Mouse (Mus musculus) heart, postnatal 0 days (tissue): ENCODE results near the gene Pafah1b2. TPM values are rescaled to one million over a fixed set of nuclear protein-coding genes. Genes with fewer than 3 reads are reported as not detected.
A peak's percentile ranks its signal among the peaks of the same experiment; 100 is the strongest.

Source experiments
- ATAC-seq: fragments of 200-750 bp; cut with Nextera tagmentation; 2 replicates; pipeline ENCODE4 v1.8.0; 2017; ENCODE audit warnings: low read depth, moderate number of reproducible peaks, moderate library complexity; ENCODE audit not compliant: insufficient read depth
- DNase-seq: peaks from one replicate; pipeline ENCODE4 v3.0.0-alpha.2; 2016; ENCODE audit warnings: low spot score
- H3K27ac ChIP-seq: fragments of 300-500 bp; sonication (generic); 2 replicates; pipeline ENCODE4 v1.5.1; 2014; ENCODE audit warnings: low read depth, mild to moderate bottlenecking
- H3K27me3 ChIP-seq: fragments of 300-500 bp; sonication (generic); 2 replicates; pipeline ENCODE4 v1.6.1; 2014; ENCODE audit warnings: low read length, mixed read lengths; ENCODE audit not compliant: control insufficient read depth, insufficient read depth
- H3K36me3 ChIP-seq: fragments of 300-500 bp; sonication (generic); replicated peaks from 2 replicates; pipeline ENCODE4 v1.6.1; 2014; ENCODE audit warnings: low read length, mixed read lengths; ENCODE audit not compliant: control insufficient read depth, insufficient read depth
- H3K4me1 ChIP-seq: fragments of 300-500 bp; sonication (generic); 2 replicates; pipeline ENCODE4 v1.6.1; 2014; ENCODE audit warnings: antibody characterized with exemption; ENCODE audit not compliant: control insufficient read depth, insufficient read depth
- H3K4me2 ChIP-seq: fragments of 300-500 bp; sonication (generic); 2 replicates; pipeline ENCODE4 v1.6.1; 2014; ENCODE audit warnings: low read depth, mild to moderate bottlenecking, low read length, moderate library complexity
- H3K4me3 ChIP-seq: fragments of 300-500 bp; sonication (generic); 2 replicates; pipeline ENCODE4 v1.5.1; 2014; ENCODE audit warnings: low read depth, low read length
- H3K9ac ChIP-seq: fragments of 300-500 bp; sonication (generic); replicated peaks from 2 replicates; pipeline ENCODE4 v1.6.1; 2014; ENCODE audit warnings: low read depth, low read length, mixed read lengths
- H3K9me3 ChIP-seq: fragments of 300-500 bp; sonication (generic); replicated peaks from 2 replicates; pipeline ENCODE4 v1.6.1; 2016; ENCODE audit warnings: low read length; ENCODE audit not compliant: control insufficient read depth
- CTCF ChIP-seq: IDR thresholded peaks from 2 replicates; pipeline ENCODE4 v1.5.1; 2016; ENCODE audit warnings: antibody characterized with exemption, control low read depth, low read depth
- EP300 ChIP-seq: IDR thresholded peaks from 2 replicates; pipeline ENCODE4 v1.6.1; 2016; ENCODE audit warnings: antibody characterized with exemption, low read depth
- WGBS: fragments of 180-500 bp; shearing (Covaris S2); extraction: QIAGEN DNeasy Blood & Tissue Kit; methylation state at CpG from one replicate; pipeline ENCODE4 v1.1.7; 2014; 5-methylcytosine and 5-hydroxymethylcytosine counted together
- polyA plus RNA-seq: library from polyadenylated mRNA; unstranded; fragments of >200 nt; fragmentation: Nextera tagmentation; extraction: Ambion mirVana; gene quantifications from 2 replicates; pipeline ENCODE4 v1.2.1, GENCODE M21; 2015
- total RNA-seq: library from RNA; depleted of rRNA; stranded (reverse); fragments of >200 nt; gene quantifications from 2 replicates; pipeline ENCODE4 v1.2.3, GENCODE M21; 2014; ENCODE audit warnings: low replicate concordance

Gene Pafah1b2
- total and polyA plus RNA-seq, 2 experiments from 2014 or later = 41.0 to 92.8 TPM

DNA sequence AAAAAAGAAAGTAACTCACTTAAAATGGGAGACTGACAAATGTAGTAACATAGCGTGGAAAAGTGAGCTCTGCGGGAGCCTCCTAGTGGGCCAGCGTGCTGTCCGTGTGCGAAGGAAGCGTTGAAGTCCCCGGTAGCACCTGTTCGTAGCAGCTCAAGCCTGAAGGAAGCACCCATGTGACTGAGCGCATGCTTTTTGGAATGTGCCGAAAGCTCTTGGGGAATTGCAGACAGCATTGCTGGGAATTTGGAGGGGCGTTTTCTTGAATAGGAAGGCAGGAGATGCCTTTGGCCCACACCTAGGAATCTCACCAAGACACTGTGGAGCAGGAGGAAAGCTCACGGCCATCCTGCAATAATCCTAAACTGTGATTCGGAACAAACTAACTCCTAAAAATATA, 26.3 kb upstream of the Pafah1b2 start:
- WGBS = 73% methylated on average over 13 of the region's 13 CpGs
- H3K9ac ChIP-seq = no peak overlapping the region
- ATAC-seq = no peak
- H3K27ac ChIP-seq = no peak overlapping the region
- peaks cover 20% of the 10 kb centered on the region; the same call in 1 of the 2 replicates for H3K4me1 ChIP-seq
- H3K4me3 ChIP-seq = no peak overlapping the region
- DNase-seq = no peak
- H3K27me3 ChIP-seq = no peaks in the 10 kb centered on the region
- H3K9me3 ChIP-seq = no peaks in the 10 kb centered on the region
- TF ChIP-seq EP300 = no peak
- no peak for TF ChIP-seq CTCF
- H3K36me3 ChIP-seq = no peaks in the 10 kb centered on the region
- no peak overlapping the region for H3K4me2 ChIP-seq

DNA sequence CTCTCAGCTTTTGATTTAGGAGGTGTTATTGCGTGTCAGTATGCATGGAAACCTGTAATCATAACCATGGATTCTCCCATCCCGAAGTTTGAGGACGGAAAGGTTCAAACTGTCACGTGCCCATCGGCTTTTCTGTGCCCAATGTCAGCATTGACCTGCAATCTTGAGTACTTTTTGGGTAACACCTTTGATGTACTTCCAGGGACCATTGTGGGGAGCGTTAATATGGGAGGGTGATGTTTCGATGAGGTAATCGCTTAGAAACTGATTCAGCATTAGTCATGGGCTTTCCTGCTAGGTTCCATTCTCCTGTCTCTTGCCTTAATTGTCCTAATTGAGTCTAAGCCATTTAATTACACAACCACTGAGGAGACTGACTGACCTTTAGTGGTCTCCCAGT, 24.4 kb upstream of the Pafah1b2 start:
- Histone ChIP-seq H3K9me3 (no peaks in the 10 kb centered on the region), H3K4me3 (no peak overlapping the region), H3K4me1 (peaks cover 34% of the 10 kb centered on the region), H3K36me3 (no peaks in the 10 kb centered on the region), H3K27me3 (no peaks in the 10 kb centered on the region), H3K4me2 (no peak overlapping the region), H3K27ac (no peak overlapping the region), H3K9ac (no peak overlapping the region)
- 92% methylated on average over 8 of the region's 8 CpGs for WGBS
- DNase-seq (no peak), ATAC-seq (no peak)
- TF ChIP-seq EP300 (no peak), CTCF (no peak)

GRCm38 (mm10) chr9:46035290-46035871, 22.9 kb upstream of the Pafah1b2 start:
- Histone ChIP-seq H3K4me1 (peaks cover 46% of the 10 kb centered on the region), H3K9ac (no peak overlapping the region), H3K36me3 (no peaks in the 10 kb centered on the region), H3K4me2 (no peak overlapping the region), H3K27me3 (no peaks in the 10 kb centered on the region), H3K27ac (no peak overlapping the region), H3K9me3 (no peaks in the 10 kb centered on the region), H3K4me3 (no peak overlapping the region)
- ATAC-seq = no peak
- no peak for DNase-seq
- TF ChIP-seq EP300 = no peak
- TF ChIP-seq CTCF = no peak
- 34% methylated on average over 9 of the region's 9 CpGs for WGBS

GRCm38 (mm10) chr9:46033862-46034261, 21.4 kb upstream of the Pafah1b2 start:
- Histone ChIP-seq H3K9ac (no peak overlapping the region), H3K4me3 (no peak overlapping the region), H3K4me2 (no peak overlapping the region), H3K4me1 (peaks cover 50% of the 10 kb centered on the region), H3K9me3 (no peaks in the 10 kb centered on the region), H3K27ac (no peak overlapping the region), H3K36me3 (0 out of 2 replicates have a peak, but pooled peaks cover 3% of the 10 kb centered on the region), H3K27me3 (no peaks in the 10 kb centered on the region)
- 70% methylated on average over 3 of the region's 3 CpGs for WGBS
- DNase-seq = no peak
- TF ChIP-seq CTCF (no peak), EP300 (no peak)
- no peak for ATAC-seq

DNA sequence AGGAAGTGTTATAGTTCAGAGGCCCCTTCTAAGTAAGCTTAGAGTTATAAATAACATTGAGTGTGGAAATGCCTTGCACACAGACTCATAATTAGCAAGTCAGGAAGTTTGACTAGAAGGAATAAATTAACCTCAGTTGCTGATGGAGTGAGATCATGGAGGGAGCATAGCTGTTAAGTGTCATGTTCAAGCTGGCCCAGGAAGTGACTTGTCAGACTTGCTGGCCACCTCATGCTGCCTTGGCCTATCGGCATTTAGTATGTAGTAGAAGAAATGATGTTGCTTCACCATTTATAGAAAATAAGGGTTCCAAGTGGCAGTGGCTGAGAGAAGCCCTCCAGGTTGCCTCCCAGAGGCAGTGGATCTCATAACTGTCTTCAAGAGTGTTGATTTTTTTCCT, 20.6 kb upstream of the Pafah1b2 start:
- DNase-seq (no peak), ATAC-seq (peak; percentile 23; the same call in 1 of the 2 replicates)
- Histone ChIP-seq H3K4me2 (no peak overlapping the region), H3K36me3 (0 out of 2 replicates have a peak, but pooled peaks cover 3% of the 10 kb centered on the region), H3K4me3 (no peak overlapping the region), H3K4me1 (peaks cover 46% of the 10 kb centered on the region), H3K9me3 (no peaks in the 10 kb centered on the region), H3K27ac (peak overlapping the region; percentile 73; the same call in 1 of the 2 replicates), H3K27me3 (no peaks in the 10 kb centered on the region), H3K9ac (no peak overlapping the region)
- TF ChIP-seq CTCF (no peak), EP300 (no peak)
- 50% methylated on average over 1 of the region's 1 CpGs for WGBS

- TF ChIP-seq CTCF = no peak
- no peak for TF ChIP-seq EP300
- Histone ChIP-seq H3K27me3 (no peaks in the 10 kb centered on the region), H3K9me3 (no peaks in the 10 kb centered on the region), H3K4me3 (no peak overlapping the region; the same call in 1 of the 2 replicates), H3K9ac (no peak overlapping the region), H3K36me3 (0 out of 2 replicates have a peak, but pooled peaks cover 3% of the 10 kb centered on the region), H3K4me2 (peak overlapping the region; percentile 27), H3K4me1 (peaks cover 46% of the 10 kb centered on the region), H3K27ac (peak overlapping the region; percentile 73)
- no peak for ATAC-seq
- DNase-seq = peak; percentile 26
- WGBS = 20% methylated on average over 6 of the region's 6 CpGs
Observed at GRCm38 (mm10) chr9:46032190-46032589, 19.7 kb upstream of the Pafah1b2 start.
